Mouse (Mus musculus) ovary, postnatal 14 days (tissue): Measurements from ENCODE around the gene Trp53.
A peak's percentile ranks its signal among the peaks of the same experiment; 100 is the strongest.

Source experiments
- DNase-seq: peaks from one replicate; pipeline ENCODE4 v3.0.0; 2022; ENCODE audit warnings: low spot score

The Trp53 gene

GRCm38 (mm10) chr11:69629802-69630201 lies 49.6 kb downstream of the Trp53 start:
- no peak for DNase-seq

DNA sequence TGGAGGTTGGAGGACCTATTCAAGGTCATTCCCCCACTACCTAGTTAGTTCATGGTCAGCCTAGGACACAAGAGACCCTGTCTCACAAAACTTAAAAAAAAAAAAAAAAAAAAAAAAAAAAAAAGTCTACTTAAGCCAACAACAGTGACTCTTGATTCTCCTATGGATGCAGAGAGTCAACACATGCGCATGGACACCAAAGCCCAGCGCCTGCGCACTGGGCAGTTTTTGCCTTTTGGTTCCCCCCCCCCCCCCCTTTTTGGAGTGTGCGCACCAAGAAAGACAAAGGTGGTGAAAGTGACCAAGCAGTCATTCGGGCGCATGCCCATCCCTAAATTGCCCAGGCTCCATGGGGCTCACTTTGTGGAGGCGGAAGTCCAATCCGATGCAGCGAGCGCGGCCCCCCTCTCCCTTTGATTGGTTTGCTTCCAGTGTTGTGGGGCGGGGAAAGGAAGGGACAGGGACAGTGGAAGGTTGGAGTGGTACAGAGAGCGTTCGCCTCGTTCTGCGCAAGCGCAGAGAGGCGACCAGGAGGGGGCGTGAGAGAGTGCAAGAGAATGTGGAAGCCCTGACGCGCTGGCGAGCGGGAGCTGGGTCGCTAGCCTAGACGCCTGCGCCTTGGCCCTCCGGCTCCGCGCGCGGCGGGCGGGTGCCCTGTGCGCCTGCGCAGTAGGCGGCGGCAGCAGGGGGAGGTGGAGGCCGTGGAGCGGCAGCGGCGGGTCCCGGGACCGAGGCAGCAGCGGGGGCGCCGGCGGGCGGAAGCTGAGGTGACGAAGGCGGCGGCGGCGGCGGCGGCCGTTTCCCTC lies 52.3 kb downstream of the Trp53 start, which contains the start of gene Fxr2:
TSS of gene Fxr2 (plus strand) at position 707 of the 806 bp plus-strand sequence.
- DNase-seq, result peak; percentile 100

GRCm38 (mm10) chr11:69633128-69633866 lies 53.1 kb downstream of the Trp53 start:
- DNase-seq, result peak; percentile 62

DNA sequence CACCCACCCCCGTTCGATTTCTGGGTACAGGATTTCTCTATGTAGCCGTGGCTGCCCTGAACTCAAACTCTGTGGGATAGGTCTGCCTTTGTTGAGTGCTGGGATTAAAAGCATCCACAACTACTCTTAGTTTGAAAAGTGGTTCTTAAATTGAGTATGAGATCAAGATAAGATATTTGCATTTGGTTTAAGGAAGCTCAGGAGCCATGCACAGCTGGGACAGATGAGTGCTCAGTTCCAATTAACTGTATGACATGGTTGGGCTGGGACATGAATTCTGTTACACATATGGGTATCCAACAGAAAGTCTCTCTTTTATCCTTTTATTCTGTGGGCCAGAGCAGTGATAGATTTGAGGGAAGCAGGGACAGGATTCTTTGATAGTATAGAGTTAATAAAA lies 55.3 kb downstream of the Trp53 start:
- no peak for DNase-seq
